Mouse (Mus musculus) stomach, embryonic 15.5 days (tissue): ENCODE results near the gene Col4a3. TPM values are rescaled to one million over a fixed set of nuclear protein-coding genes. Genes with fewer than 3 reads are reported as not detected.

Experiments used
- ATAC-seq: fragments of 200-750 bp; cut with Nextera tagmentation; 2 replicates; pipeline ENCODE4 v1.8.0; 2017; ENCODE audit warnings: low read depth, moderate number of reproducible peaks, moderate TSS enrichment; ENCODE audit not compliant: insufficient read depth, low FRiP score
- H3K27ac ChIP-seq: fragments of 300-500 bp; sonication (generic); 2 replicates; pipeline ENCODE4 v1.5.1; 2015; ENCODE audit warnings: mild to moderate bottlenecking, inconsistent platforms
- H3K27me3 ChIP-seq: fragments of 300-500 bp; sonication (generic); replicated peaks from 2 replicates; pipeline ENCODE4 v1.6.1; 2015; ENCODE audit warnings: inconsistent platforms
- H3K36me3 ChIP-seq: fragments of 300-500 bp; sonication (generic); 2 replicates; pipeline ENCODE4 v1.6.1; 2015; ENCODE audit warnings: inconsistent platforms
- H3K4me1 ChIP-seq: fragments of 300-500 bp; sonication (generic); 2 replicates; pipeline ENCODE4 v1.6.1; 2015; ENCODE audit warnings: inconsistent platforms
- H3K4me2 ChIP-seq: fragments of 300-500 bp; sonication (generic); 2 replicates; pipeline ENCODE4 v1.6.1; 2015; ENCODE audit warnings: mild to moderate bottlenecking, inconsistent platforms
- H3K4me3 ChIP-seq: fragments of 300-500 bp; sonication (generic); replicated peaks from 2 replicates; pipeline ENCODE4 v1.5.1; 2015; ENCODE audit warnings: inconsistent platforms
- H3K9ac ChIP-seq: fragments of 300-500 bp; sonication (generic); 2 replicates; pipeline ENCODE4 v1.6.1; 2015; ENCODE audit warnings: inconsistent platforms
- H3K9me3 ChIP-seq: fragments of 300-500 bp; sonication (generic); 2 replicates; pipeline ENCODE4 v1.6.1; 2016; ENCODE audit warnings: inconsistent platforms
- WGBS: fragments of 180-500 bp; shearing (Covaris S2); methylation state at CpG from one replicate; pipeline ENCODE4 v1.1.7; 2015; 5-methylcytosine and 5-hydroxymethylcytosine counted together
- polyA plus RNA-seq: library from polyadenylated mRNA; unstranded; fragments of >200 nt; fragmentation: Nextera tagmentation; extraction: Ambion mirVana; gene quantifications from 2 replicates; pipeline ENCODE4 v1.2.1, GENCODE M21; 2015

The Col4a3 gene
- polyA plus RNA-seq, 1 experiment from 2014 or later, result 0.42 TPM

- no peak overlapping the region for H3K4me2 ChIP-seq
- 82% methylated on average over 3 of the region's 3 CpGs for WGBS
- no peaks in the 10 kb centered on the region for H3K9me3 ChIP-seq
- H3K4me3 ChIP-seq, result no peak overlapping the region
- no peak overlapping the region for H3K27ac ChIP-seq
- H3K27me3 ChIP-seq, result no peaks in the 10 kb centered on the region
- H3K9ac ChIP-seq, result no peak overlapping the region
- ATAC-seq, result no peak
- no peaks in the 10 kb centered on the region for H3K36me3 ChIP-seq
- no peaks in the 10 kb centered on the region for H3K4me1 ChIP-seq
These were observed 11.0 kb upstream of the Col4a3 start for GRCm38 (mm10) chr1:82575681-82576080.

GRCm38 (mm10) chr1:82576182-82576581 lies 10.5 kb upstream of the Col4a3 start:
- Histone ChIP-seq H3K4me2 (no peak overlapping the region), H3K27ac (no peak overlapping the region), H3K27me3 (no peaks in the 10 kb centered on the region), H3K4me3 (no peak overlapping the region), H3K9me3 (no peaks in the 10 kb centered on the region), H3K4me1 (no peaks in the 10 kb centered on the region), H3K9ac (no peak overlapping the region), H3K36me3 (no peaks in the 10 kb centered on the region)
- WGBS, result 87% methylated on average over 2 of the region's 2 CpGs
- ATAC-seq, result no peak

GRCm38 (mm10) chr1:82577339-82577738 lies 9.4 kb upstream of the Col4a3 start:
- Histone ChIP-seq H3K9ac (no peak overlapping the region), H3K4me3 (no peak overlapping the region), H3K4me2 (no peak overlapping the region), H3K36me3 (no peaks in the 10 kb centered on the region), H3K4me1 (no peaks in the 10 kb centered on the region), H3K9me3 (no peaks in the 10 kb centered on the region), H3K27ac (no peak overlapping the region), H3K27me3 (no peaks in the 10 kb centered on the region)
- 84% methylated on average over 10 of the region's 10 CpGs for WGBS
- ATAC-seq, result no peak

GRCm38 (mm10) chr1:82577915-82578314 lies 8.8 kb upstream of the Col4a3 start:
- Histone ChIP-seq H3K4me1 (no peaks in the 10 kb centered on the region), H3K27me3 (no peaks in the 10 kb centered on the region), H3K27ac (no peak overlapping the region), H3K9me3 (no peaks in the 10 kb centered on the region), H3K4me2 (no peak overlapping the region), H3K9ac (no peak overlapping the region), H3K36me3 (no peaks in the 10 kb centered on the region), H3K4me3 (no peak overlapping the region)
- ATAC-seq, result no peak
- 53% methylated on average over 3 of the region's 3 CpGs for WGBS

- Histone ChIP-seq H3K27me3 (no peaks in the 10 kb centered on the region), H3K9me3 (no peaks in the 10 kb centered on the region), H3K36me3 (no peaks in the 10 kb centered on the region), H3K4me2 (no peak overlapping the region), H3K4me3 (no peak overlapping the region), H3K27ac (no peak overlapping the region), H3K4me1 (no peaks in the 10 kb centered on the region), H3K9ac (no peak overlapping the region)
- 59% methylated on average over 4 of the region's 4 CpGs for WGBS
- no peak for ATAC-seq
These were observed 8.4 kb upstream of the Col4a3 start for GRCm38 (mm10) chr1:82578320-82578719.

GRCm38 (mm10) chr1:82585981-82586380 lies 740 bp upstream of the Col4a3 start:
- H3K9ac ChIP-seq, result no peak overlapping the region
- H3K27me3 ChIP-seq, result peaks cover 9% of the 10 kb centered on the region; the same call in 1 of the 2 replicates
- no peak overlapping the region for H3K27ac ChIP-seq
- no peaks in the 10 kb centered on the region for H3K9me3 ChIP-seq
- 73% methylated on average over 7 of the region's 7 CpGs for WGBS
- peak overlapping the region; percentile 71; the same call in 1 of the 2 replicates for H3K4me2 ChIP-seq
- no peak overlapping the region for H3K4me3 ChIP-seq
- H3K36me3 ChIP-seq, result no peaks in the 10 kb centered on the region
- no peak for ATAC-seq
- H3K4me1 ChIP-seq, result 0 out of 2 replicates have a peak, but pooled peaks cover 4% of the 10 kb centered on the region

GRCm38 (mm10) chr1:82590266-82590665 lies 3.5 kb downstream of the Col4a3 start:
- WGBS, result 61% methylated on average over 4 of the region's 4 CpGs
- no peak for ATAC-seq
- Histone ChIP-seq H3K27ac (no peak overlapping the region), H3K4me2 (no peak overlapping the region), H3K4me3 (no peak overlapping the region), H3K4me1 (0 out of 2 replicates have a peak, but pooled peaks cover 4% of the 10 kb centered on the region), H3K9me3 (no peaks in the 10 kb centered on the region), H3K27me3 (peaks cover 9% of the 10 kb centered on the region; the same call in 1 of the 2 replicates), H3K36me3 (no peaks in the 10 kb centered on the region), H3K9ac (no peak overlapping the region)

GRCm38 (mm10) chr1:82596864-82597596 lies 10.3 kb downstream of the Col4a3 start:
- Histone ChIP-seq H3K9me3 (no peaks in the 10 kb centered on the region), H3K4me3 (no peak overlapping the region), H3K27ac (no peak overlapping the region), H3K36me3 (no peaks in the 10 kb centered on the region), H3K4me2 (no peak overlapping the region), H3K4me1 (no peaks in the 10 kb centered on the region), H3K9ac (no peak overlapping the region), H3K27me3 (no peaks in the 10 kb centered on the region)
- peak; percentile 60; the same call in 1 of the 2 replicates for ATAC-seq
- WGBS, result 22% methylated on average over 6 of the region's 6 CpGs

GRCm38 (mm10) chr1:82603198-82603950 lies 16.7 kb downstream of the Col4a3 start:
- ATAC-seq, result no peak
- 72% methylated on average over 7 of the region's 7 CpGs for WGBS
- no peaks in the 10 kb centered on the region for H3K36me3 ChIP-seq
- no peak overlapping the region for H3K4me2 ChIP-seq
- H3K4me3 ChIP-seq, result no peak overlapping the region
- H3K27me3 ChIP-seq, result no peaks in the 10 kb centered on the region
- H3K9ac ChIP-seq, result no peak overlapping the region
- no peaks in the 10 kb centered on the region for H3K4me1 ChIP-seq
- H3K9me3 ChIP-seq, result no peaks in the 10 kb centered on the region
- no peak overlapping the region for H3K27ac ChIP-seq

- Histone ChIP-seq H3K4me3 (no peak overlapping the region), H3K9me3 (no peaks in the 10 kb centered on the region), H3K9ac (no peak overlapping the region), H3K36me3 (no peaks in the 10 kb centered on the region), H3K27ac (no peak overlapping the region), H3K4me2 (no peak overlapping the region), H3K4me1 (no peaks in the 10 kb centered on the region), H3K27me3 (no peaks in the 10 kb centered on the region)
- 85% methylated on average over 7 of the region's 7 CpGs for WGBS
- ATAC-seq, result no peak
These were observed 18.6 kb downstream of the Col4a3 start for GRCm38 (mm10) chr1:82605347-82605746.

- H3K27me3 ChIP-seq, result no peaks in the 10 kb centered on the region
- WGBS, result 79% methylated on average over 7 of the region's 7 CpGs
- ATAC-seq, result no peak
- H3K36me3 ChIP-seq, result no peaks in the 10 kb centered on the region
- no peaks in the 10 kb centered on the region for H3K4me1 ChIP-seq
- H3K4me2 ChIP-seq, result no peak overlapping the region
- no peaks in the 10 kb centered on the region for H3K9me3 ChIP-seq
- H3K4me3 ChIP-seq, result no peak overlapping the region
- no peak overlapping the region for H3K27ac ChIP-seq
- H3K9ac ChIP-seq, result no peak overlapping the region
These were observed 19.1 kb downstream of the Col4a3 start for GRCm38 (mm10) chr1:82605856-82606255.

- H3K9me3 ChIP-seq, result no peaks in the 10 kb centered on the region
- no peaks in the 10 kb centered on the region for H3K36me3 ChIP-seq
- WGBS, result 64% methylated on average over 9 of the region's 9 CpGs
- no peak overlapping the region for H3K27ac ChIP-seq
- no peak for ATAC-seq
- H3K4me3 ChIP-seq, result no peak overlapping the region
- H3K9ac ChIP-seq, result no peak overlapping the region
- H3K4me2 ChIP-seq, result no peak overlapping the region
- H3K4me1 ChIP-seq, result no peaks in the 10 kb centered on the region
- no peaks in the 10 kb centered on the region for H3K27me3 ChIP-seq
These were observed 22.0 kb downstream of the Col4a3 start for GRCm38 (mm10) chr1:82608646-82609262.
